Mouse (Mus musculus) olfactory bulb, adult 2 months (tissue): Measurements from ENCODE around the gene Galr2.

Experiments used
- CTCF ChIP-seq: fragments of 200-500 bp; IDR thresholded peaks from 2 replicates; pipeline ENCODE4 v1.5.1; 2012; ENCODE audit warnings: low read depth, mild to moderate bottlenecking, low read length, moderate library complexity; ENCODE audit not compliant: insufficient read depth
- POLR2A ChIP-seq: fragments of 200-500 bp; IDR thresholded peaks from 2 replicates; pipeline ENCODE4 v1.6.1; 2012; ENCODE audit warnings: mild to moderate bottlenecking, low read depth, low read length, moderate library complexity; ENCODE audit not compliant: insufficient read depth

DNA sequence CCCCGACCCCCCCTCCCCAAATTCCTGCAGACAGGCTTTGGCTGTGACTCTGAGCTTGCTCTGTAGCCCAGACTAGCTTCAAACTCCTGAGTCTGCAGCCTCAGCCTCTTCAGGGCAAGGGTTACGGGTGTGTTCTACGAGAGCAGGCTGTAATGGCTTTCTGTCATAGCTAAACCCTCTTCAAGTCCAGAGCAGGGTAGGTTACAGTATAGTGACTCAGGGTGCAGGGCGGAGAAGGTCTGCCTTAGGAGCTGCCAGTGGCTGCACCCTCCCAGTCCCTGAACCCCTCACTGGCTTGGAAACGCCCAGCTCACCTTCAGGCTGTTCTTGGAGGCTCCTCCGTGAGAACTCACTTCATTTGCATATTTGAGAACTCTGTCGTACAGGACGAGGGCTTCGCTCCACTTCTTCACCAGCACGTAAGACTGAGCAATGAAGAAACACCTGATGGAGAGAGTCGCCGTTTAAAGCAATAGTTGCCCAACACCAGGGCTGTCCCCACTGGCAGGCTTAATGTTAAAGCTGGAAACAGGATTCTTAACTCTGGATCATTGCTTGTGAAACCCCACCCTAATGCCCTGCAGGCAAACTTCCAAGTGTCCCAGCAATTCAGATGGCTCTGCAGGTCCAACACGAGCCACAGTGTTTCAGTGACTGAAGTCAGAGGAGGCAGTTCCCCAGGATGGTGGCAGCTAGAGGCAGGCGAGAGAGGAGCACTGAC is 33.1 kb upstream of the Galr2 start:
- no peak for TF ChIP-seq CTCF
- TF ChIP-seq POLR2A: no peak
